Mouse (Mus musculus) embryonic fibroblast, embryonic 13.5 days (primary cell): Measurements from ENCODE around the gene H2-T23.

Source experiments
- CTCF ChIP-seq: IDR thresholded peaks from 2 replicates; pipeline ENCODE4 v1.5.1; 2011; ENCODE audit warnings: mild to moderate bottlenecking, control low read depth, low read length, moderate library complexity, borderline replicate concordance; ENCODE audit not compliant: insufficient read depth
- POLR2A ChIP-seq: IDR thresholded peaks from 2 replicates; pipeline ENCODE4 v1.6.1; 2011; ENCODE audit warnings: low read depth, mild to moderate bottlenecking, control low read depth, low read length, moderate library complexity

GRCm38 (mm10) chr17:36014977-36015376, 17.7 kb downstream of the H2-T23 start:
- TF ChIP-seq CTCF (no peak), POLR2A (no peak)
